Mouse (Mus musculus): ENCODE data around the gene Xpnpep3. TPM values are rescaled to one million over a fixed set of nuclear protein-coding genes. Genes with fewer than 3 reads are reported as not detected.
A peak's percentile ranks its signal among the peaks of the same experiment; 100 is the strongest.

Xpnpep3 gene
- 10 to 100 TPM in 1 of 2 experiments, 1 to 10 TPM in 1; 8.3 to 13.1 TPM for polyA plus RNA-seq (2017; shearing (Covaris generic))

DNA sequence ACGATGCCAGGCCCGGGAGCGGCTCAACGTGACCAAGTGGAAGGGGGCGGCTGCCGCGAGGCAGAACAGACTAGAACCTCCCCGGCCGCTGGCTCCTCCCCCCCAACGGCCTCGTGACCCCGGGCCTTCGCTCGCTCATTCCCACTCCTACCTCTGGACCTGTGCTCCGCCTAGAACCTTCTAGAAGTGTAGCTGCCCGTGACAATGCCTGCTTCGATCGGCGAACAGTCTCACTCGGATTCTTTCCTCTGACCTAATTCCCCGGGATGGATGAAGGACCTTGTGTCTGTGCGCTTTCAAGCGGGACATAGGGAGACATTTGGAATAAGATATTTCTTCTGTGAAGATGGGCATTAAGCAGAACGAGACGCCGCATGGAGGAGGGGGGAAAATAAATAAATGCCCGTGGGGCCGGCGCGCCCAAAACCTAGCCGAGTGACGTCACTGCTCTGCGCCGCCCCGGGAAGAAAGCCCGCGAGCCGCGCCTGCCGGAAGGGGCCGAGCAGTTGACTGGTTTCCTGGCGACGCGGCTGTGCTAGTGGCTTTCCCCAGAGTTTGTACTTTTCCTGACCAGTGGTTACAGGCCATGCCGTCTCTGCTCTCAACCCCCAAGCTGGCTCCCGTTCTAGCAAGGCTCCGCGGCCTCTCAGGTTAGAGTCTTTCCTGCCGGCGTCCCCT, at the start of gene Xpnpep3, which contains the start of gene St13:
Gene Xpnpep3, plus strand, starts transcription at position 501 of the 678 bp plus-strand sequence.
Gene St13, minus strand, starts transcription at position 440 of the 678 bp plus-strand sequence.
- peak; percentile 95 for ATAC-seq

DNA sequence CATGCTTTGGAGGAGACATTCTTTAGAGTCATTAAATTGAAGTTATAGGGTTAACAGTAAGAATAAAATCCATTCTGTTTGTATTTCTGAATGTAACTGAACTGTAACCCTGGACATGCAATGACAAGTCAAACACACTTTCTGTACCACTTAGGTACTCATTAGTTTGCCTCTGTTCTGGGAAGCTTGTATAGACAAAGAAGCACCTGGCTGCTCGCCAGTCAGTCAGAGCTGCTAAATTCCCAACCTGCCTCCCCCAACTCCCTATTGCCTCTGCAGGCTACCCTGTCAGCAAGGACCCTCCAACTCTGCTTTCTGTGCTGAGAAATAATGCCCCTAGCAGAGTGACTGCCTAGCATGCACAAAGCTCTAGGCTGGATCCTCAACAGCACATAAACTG, 49.5 kb upstream of the Xpnpep3 start:
- no peak for ATAC-seq

DNA sequence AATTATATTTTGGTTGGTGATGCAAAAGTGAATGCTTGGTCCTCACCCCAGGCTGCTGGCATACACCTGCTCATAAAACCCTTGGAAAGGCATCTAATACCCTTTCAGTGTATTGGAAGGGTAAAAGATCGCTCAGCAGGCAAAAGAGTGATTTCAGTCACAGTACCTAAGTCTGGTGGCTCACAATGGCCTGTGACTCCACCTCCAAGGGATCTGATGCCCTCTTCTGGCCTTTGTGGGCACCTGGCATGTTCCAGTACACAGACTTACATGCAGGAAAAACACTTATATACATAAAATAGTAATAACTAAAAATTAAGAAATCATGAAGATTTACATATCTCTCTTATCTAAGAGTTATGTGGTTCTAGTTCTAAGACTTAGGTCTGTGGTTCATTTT, 47.3 kb upstream of the Xpnpep3 start:
- no peak for ATAC-seq

DNA sequence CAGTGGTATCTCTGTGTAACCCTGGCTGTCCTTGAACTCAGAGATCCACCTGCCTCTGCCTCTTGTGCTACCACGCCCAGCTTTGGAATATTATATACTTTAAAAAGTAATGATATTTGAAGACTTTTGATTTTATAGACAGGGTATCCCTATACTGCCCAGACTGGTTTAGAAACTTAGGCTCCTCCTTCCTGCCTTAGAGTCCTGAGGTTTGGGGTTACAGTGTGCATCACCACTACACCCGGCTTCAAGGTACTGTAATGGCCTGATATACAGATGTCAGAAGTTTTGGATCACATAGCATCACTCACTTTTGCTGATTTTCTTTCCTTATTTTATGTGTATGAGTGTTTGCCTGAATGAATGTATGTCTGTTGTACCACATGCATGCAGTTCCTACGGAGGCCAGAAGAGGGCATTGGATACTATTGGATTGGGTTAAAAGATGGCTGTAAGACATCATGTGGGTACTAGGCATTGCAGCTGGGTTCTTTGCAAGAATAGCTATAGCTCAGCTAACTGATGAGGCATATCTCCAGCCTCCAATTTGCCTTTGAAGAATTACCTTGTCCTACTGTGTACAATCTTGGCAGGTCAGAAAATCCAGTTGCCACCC, 44.7 kb upstream of the Xpnpep3 start:
- peak; percentile 34 for ATAC-seq

DNA sequence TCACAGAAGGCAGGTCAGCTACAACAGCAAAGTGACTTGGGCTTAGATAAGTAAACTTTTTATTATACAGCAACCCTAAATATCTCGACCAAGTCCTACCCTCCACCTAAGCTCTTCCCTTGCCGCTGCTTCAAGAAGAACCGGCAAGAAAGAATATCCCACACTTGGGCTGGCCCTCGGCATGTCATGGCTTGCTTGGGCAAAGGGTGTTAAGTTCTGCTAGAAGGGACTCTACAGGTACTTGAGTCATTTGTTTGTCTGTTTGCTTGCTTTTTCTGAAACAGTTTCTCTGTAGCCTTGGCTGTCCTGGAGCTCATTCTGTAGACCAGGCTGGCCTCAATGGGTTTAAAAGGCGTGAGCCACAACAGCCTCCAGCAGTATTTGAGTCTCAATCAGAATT, 43.0 kb upstream of the Xpnpep3 start:
- ATAC-seq = no peak

DNA sequence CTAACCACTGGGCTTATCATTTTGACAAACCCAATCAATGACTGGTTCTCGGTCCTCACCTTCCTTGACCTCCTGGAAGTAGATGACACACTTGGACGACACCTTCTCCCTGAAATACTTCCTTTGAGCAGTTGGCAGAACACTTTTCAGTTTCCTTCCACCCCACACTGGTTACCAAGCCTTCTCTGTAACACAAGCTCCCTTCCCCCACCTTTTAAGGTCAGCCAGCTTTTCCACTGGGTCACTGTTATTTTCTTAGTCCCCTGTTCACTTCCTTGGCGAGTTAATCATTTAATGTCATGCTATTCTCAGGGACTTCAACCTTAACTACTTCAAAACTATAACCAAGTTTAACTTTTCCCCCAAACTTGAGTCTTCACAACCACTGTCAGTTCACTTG, 41.0 kb upstream of the Xpnpep3 start:
- ATAC-seq = no peak

DNA sequence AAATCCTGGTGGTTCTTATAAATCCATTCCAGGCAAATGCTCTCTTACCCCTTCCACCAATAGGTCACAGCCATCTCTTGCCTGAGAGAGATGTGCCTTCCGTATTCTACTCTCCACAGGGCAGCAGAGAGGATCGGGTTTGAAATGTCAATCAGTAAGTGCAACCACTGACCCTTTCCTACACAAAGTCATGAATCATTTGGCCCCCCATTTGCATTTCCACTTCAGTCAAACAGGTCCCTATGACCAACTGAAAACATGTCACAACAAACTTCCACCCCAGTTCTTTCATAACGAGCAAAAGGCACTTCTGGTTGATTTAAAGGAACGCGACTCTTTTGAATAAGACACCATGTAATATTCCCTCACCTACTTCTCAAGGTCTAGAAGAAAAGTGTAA, 40.5 kb upstream of the Xpnpep3 start:
- ATAC-seq = no peak

DNA sequence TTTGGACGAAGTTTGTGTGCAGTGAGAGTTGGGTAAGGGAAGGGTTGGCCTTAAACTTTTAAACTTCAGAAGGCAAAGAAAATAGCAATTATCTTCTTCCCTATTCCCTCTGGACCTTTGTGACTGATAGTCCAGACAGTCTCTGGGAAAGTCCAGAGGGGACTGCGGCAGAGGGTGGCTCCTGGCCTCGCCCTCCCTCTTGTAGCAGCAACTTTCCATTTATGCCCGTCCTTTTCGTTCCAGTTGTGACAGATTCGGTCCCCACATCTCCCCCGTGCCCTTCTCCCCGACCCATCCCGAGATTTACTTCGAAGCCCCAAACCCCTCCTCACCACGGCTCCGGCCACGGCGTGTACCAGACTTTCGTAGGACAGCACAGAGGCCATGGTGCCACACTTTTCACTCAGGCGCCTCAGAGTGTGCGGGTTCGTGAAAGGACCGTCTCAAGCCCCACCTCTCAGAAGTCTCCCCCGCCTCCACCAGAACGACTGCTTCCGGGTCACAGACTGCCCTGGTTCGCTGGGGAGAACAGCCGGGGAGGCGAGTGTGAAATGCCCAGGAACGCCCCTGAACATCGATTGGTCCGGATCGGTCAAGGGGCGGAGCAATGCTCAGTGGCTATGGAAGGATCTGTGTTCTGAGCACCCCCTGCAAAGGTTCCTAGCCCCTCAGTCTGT, 39.5 kb upstream of the Xpnpep3 start, which contains the start of gene Slc25a17:
Gene Slc25a17, minus strand, starts transcription at position 468 of the 677 bp plus-strand sequence.
- ATAC-seq = peak; percentile 99

DNA sequence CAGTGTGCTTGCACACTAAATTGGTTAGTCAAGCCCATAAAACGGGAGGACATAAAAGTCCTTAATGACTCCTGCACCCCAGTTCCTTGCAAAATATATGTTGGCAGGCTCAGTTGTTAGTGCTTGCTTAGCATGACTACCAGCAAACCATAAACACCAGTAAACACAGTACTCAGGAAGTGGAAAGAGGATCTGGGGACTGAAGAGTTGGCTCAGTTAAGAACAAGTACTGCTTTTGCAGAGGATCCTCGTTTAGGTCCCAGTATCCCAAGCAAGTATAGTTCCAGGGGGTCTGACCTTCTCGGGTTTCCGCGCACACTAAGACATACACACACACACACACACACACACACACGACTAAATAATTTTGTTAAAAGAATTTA, 38.9 kb upstream of the Xpnpep3 start:
- ATAC-seq = peak; percentile 42

DNA sequence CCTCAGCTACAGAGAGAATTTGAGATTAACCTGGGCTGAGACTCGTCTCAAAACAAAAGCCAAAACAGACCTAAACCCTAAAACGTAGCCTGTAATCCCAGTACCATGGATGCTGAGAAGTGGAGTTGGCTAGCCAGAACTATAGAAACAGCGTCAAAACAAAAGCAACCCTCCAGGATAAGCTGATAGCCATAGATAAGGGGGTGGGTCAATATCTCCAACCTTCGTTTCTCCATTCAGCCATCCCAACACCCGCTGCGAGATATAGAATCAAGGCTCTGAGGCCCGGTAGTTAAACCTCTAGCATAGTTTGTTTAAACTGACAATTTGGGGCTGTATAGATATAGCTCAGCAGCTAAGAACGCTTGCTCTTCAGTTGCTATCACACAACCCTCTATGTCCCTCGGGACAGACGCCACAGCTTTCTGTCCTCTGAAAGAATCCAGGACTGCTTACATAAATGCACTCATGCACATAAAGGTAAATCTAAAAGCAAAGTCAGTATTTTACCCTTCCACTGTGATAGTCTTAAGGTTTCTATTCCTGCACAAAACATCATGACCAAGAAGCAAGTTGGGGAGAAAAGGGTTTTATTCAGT, 38.4 kb upstream of the Xpnpep3 start:
- ATAC-seq = no peak

DNA sequence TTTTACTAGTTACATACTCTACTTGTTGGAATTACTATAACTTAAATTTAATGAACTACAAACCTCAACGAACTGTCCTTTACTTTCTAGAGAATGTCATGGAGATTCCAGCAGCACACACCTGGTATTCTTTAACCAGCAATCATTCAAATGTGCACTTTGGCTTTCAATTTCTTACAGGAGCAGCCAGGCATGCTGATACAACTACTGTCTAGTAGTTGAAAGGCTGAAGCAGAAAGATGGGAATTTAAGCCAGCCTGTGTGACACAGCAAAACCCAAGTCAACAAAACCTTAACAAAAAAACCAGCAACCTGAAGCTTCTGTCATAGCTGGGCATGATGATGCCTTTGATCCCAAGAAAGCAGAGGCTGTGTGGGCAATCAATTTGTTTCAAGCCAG, 37.4 kb upstream of the Xpnpep3 start:
- ATAC-seq = no peak

DNA sequence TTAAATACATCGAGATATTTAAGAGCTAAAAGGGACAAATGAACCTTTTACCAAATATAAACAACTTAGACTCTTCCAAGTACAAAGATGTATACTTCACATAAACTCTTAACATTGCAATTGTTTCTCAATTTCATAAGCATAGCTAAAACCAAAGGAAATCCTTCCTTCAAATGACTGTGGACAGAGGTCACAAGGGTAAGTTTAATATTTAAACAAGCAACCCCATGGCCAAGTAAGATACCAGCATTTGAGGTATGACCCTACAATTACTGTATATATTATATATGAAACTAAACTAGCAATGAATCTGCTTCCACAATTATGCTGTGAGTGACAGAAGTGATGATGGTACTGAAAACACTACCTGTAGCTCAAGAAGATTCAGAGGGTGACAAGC, 35.7 kb upstream of the Xpnpep3 start:
- no peak for ATAC-seq

DNA sequence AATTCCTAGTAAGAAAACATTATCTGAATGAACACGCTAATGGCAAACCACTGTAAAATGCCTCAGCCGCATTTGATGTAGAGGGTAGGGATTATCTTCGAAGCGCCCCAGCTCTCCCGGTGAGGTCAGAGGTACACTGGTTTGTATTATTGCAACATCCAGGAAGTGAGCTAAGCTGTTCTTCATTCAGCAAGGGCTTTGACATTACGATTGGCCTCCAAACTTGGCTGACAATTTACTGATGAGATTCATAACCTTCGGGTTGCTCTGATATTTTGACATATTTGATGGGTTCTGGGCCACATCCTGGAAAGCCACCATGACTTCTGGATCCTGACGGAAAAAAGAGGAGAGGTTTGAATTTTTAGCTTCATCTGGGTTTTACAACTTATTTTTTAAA, 34.7 kb upstream of the Xpnpep3 start:
- ATAC-seq = no peak

DNA sequence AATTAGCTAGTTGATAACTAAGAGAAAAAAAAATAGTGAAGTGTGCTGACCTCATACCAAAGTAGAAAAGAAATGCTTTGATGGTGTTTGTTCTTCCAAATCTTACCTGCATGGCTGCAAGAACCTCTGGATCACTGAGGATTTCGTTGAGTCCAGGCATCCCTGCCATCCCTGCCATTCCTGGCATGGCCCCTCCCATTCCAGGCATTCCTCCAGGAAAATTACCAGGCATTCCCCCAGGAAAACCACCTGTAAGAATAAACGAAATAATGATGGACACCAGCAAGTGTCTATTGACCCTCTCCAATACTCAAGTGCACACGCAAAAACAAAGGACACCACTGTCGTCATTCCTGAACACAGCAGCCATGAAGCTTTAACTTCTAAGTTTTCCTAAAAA, 33.7 kb upstream of the Xpnpep3 start:
- ATAC-seq = no peak

DNA sequence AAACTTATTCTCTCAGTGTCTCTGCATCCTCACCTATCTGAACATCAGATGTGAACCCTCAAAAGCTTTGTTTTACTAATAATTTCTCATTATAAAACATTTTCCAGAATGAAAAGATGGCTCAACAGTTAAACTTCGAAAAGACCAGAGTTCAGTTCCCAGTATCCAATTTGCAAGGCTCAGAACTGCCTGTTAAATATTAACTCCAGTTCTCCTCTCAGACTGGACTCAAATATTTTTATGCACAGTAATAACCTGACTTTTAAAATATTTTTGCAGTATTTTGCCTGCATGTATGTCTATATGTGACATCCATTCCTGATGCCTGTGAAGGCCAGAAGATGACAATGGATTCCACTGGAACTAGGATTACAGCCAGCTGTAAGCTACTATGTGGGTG, 31.3 kb upstream of the Xpnpep3 start:
- no peak for ATAC-seq

DNA sequence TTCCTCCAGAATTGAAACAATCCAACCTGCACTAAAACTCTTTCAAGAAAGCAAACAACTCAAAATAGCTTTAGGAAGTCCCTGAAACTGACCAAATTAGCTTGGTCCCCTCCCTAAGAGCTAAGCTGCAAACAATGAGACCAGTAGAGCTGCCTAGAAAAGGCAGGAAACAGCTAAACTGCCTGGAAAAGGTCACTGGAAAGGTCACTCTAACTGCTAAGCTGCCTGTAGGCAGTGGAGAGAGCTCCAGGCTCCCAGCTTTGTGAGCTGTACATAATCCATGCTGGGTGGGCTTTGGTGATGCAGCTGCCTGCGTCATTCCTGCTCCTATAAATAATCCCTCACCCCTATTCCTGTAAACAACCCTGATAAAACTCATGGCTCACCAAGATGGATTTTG, 29.6 kb upstream of the Xpnpep3 start:
- ATAC-seq = no peak

DNA sequence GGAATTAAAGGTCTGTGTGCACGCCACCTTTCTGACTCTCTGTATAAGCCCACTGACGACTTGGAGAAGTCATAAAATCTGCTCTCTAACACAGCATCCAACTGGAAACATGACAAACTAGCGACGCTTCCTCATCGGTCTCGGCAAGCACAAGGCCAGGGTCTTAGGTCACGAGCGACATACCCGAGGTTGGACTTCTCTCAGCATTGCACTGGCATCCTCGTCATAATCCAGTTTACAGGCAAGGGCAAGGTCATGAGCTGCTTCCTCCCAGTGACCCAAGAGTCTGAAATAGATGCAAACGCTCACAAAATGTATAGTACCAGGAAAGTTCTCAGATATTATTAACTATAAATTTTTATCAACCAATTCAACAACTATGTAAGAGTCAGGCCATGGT, 25.3 kb upstream of the Xpnpep3 start:
- no peak for ATAC-seq

DNA sequence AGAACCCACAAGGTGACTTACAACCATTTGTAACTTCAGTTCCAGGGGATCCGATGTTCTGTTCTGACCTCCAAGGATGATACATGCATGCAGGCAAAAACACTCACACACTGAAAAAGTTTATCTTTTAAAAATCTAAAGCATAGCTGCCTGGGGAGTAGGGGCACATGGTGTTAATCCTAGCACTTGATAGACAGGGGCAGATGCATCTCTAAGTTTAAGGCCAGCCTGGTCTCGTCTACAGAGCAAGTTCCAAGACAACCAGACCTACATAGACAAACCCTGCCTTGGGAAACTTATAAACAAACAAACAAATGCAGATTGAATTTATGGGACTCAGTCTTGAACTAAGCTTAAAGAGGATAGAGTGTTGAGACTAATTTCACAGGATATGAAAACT, 21.1 kb upstream of the Xpnpep3 start:
- ATAC-seq = no peak

DNA sequence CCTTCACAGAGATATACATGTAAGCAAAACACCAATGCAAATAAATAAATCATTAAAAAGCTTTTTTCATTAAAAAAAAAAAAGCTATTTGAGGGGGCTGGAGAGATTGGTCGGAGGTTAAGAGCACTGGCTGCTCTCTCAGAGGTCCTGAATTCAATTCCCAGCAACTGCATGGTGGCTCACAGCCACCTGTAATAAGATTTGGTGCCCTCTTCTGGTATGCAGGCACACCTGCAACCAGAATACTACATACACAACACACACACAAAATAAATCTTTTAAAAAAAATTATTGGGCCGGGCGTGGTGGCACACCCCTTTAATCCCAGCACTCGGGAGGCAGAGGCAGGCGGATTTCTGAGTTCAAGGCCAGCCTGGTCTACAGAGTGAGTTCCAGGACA, 13.6 kb upstream of the Xpnpep3 start:
- no peak for ATAC-seq

DNA sequence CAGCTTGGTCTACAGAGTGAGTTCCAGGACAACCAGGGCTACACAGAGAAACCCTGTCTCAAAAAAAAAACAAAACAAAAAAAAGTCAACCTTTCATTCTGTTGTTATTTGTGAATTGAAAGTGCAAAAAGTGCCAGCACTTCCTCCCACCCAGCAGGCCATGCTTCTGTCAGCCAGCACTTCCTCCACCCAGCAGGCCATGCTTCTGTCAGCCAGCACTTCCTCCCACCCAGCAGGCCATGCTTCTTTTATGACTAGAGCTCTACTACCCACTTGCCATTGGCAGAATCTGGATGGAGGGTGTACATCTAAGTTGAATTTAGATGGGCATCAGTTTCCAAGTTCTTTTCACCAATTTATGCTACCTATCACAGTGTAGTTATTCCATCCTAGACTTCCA, 6.9 kb upstream of the Xpnpep3 start:
- ATAC-seq = peak; percentile 85

DNA sequence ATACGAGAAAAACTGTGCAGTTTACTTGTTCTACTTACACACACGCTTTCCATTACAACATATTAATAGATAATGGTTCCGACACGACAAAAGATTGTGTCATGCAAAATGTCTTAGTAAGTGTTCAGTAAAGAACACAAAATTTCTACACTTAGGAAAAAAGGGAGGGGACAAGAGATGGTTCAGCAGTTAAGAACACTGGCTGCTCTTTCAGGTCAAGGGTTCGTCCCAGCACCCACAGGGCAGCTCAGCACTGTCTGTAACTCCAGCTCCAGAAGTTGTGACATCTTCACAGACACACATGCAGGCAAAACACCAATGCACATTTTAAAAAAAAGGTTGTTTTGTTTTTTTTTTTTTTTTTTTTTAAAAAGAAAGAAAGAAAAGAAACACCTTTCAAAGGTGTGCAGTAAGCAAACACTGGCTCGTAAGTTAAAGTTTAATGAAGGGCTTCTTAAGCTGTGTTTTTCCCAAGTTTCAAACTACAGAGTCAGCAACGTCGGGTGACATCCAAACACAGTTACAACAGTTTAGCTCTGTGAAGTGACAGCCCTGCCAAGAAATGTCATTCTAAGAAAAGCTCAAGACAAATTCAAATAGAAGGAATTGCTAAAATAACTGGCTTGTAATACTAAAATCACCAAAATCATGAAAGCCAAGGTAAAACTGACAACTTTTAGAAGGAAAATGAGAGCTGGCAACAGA, 5.6 kb upstream of the Xpnpep3 start:
- no peak for ATAC-seq

DNA sequence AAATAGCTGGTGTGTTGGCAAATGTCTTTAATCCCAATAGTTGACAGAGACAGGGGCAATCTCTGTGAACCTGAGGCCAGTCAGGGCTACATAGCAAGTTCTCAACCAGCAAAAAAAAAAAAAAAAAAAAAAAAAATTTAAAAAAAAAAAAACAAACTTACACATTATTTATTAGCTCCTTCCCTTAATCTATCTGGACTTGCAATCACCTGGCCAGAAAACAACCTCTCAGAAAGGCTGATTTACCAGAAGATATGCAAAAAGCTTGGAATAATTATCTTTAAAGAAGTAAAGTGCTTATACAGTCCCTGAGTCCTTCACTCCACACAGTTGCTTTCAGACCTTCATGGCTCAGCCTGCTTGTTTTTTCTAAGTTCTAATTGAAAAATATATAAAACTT, 1.7 kb upstream of the Xpnpep3 start:
- ATAC-seq = no peak

DNA sequence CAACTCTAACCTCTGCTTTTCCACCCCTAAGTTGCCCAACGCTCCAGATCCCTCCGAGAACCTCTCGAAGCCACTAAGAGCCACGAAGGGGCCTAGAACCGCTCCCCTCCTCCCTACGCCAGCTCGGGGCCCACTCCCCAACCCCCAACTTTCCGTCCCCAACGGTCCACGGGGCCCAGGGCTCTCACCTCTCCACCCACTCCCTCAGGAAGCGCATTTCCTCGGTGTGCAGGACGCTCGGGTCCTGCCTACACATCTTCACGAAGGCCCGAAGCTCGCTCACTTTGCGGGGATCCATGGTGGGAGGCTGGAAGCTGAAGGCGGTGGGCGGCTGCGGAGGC, 671 bp upstream of the Xpnpep3 start:
- ATAC-seq = peak; percentile 55

Measured in CD4-positive, CD25-positive, alpha-beta regulatory T cell, adult 4 months (primary cell).